Mouse (Mus musculus): Measurements from ENCODE around the gene Faim. TPM values are rescaled to one million over a fixed set of nuclear protein-coding genes. Genes with fewer than 3 reads are reported as not detected.

The Faim gene
- polyA plus RNA-seq, 1 experiment from 2014 or later, result 42.1 TPM

DNA sequence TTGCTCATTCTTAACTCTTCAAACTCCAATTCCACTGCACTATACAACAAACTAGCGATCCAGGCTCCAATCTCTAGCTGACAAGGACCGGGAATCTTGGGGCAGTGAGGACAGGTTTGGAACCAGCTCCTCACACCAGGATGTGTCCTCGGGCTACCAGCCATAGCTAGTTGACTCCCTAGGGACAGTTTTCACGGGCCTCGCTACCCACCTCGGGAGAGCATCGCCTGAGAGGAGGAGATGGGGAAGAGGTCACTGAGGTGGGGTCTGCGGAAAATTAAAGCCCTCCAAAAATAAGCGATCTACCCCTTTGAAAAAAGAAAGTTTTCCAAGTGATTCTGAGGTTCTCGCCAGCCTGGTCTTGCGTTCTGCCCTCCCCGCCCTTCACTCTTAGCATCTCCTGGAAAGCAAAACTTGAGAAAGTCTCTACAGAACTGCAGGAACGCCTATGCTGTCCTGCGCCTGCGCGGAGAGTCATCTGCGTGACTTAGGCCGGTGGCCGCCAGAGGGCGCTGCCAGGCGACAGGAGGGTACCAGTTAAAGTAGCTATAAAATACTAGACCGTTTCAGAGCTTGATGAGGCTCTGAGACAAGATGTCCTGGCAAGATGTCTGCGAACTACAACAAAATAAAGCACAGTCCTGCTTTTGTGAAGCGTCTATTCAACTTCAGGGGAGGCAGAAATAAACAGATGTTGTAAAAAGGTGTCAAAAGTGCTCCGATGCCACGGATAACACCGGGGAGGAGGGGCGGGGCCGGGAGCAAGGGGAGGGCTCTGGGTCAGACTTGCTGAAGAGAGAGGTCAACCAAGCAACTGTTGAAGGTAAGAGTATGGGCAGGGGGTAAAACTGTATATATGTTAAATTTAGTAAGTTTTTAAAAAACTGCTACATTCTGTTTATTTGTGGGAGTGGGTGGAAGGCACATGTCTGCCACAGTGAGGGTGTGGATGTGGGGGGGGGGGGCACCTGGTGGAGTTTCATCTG, 6.4 kb upstream of the Faim start:
- H3K4me2 ChIP-seq, result peak overlapping the region; percentile 45
- peaks cover 3% of the 10 kb centered on the region; the same call in 1 of the 2 replicates for H3K4me1 ChIP-seq
- WGBS, result 5% methylated on average over 29 of the region's 29 CpGs
- H3K9me3 ChIP-seq, result no peaks in the 10 kb centered on the region
- no peaks in the 10 kb centered on the region for H3K36me3 ChIP-seq
- H3K27me3 ChIP-seq (replicated peaks), result peaks cover 29% of the 10 kb centered on the region
- no peak overlapping the region for H3K9ac ChIP-seq
- H3K4me3 ChIP-seq (replicated peaks), result 0 out of 2 replicates have a peak overlapping the region, but pooled peaks have one; percentile 20
- no peak overlapping the region for H3K27ac ChIP-seq
- ATAC-seq (ENCODE audit: insufficient read depth, low FRiP score, low read depth), result no peak

DNA sequence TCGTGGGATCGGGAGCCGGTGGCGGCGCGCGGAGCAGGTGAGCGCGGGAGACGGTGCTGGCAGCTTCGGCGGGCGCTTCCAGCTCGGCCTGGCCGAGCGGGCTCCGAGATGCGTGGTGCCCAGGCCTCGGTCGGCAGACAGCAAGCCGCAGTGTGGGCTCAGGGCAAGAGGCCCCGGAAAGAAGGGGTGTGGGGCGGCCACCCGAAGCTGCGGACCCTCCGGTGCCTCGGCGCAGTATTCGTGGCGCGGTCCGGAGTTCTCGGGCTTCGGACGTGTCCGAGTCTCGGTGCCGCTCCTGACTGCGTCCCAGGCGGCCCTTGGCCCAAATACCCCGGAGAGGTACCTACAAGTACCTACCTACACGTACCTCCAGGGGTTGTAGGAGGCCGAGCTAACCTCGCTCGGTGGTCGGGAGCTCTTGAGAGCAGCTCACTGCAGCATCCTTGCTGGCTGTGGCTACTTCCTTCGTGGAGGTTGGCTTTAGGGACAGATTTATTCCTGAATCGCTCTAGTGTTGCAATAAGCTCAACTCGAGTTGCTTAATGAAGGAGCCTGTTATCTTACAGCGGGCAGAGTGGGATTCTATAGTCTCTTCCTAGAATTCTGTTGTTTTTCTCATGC, 413 bp downstream of the Faim start:
- Histone ChIP-seq H3K9ac (peak overlapping the region; percentile 50), H3K4me2 (peak overlapping the region; percentile 92), H3K9me3 (no peaks in the 10 kb centered on the region), H3K4me1 (peaks cover 8% of the 10 kb centered on the region; the same call in 1 of the 2 replicates), H3K27ac (no peak overlapping the region), H3K36me3 (no peaks in the 10 kb centered on the region), H3K27me3 (replicated peaks) (0 out of 2 replicates have a peak, but pooled peaks cover 4% of the 10 kb centered on the region), H3K4me3 (replicated peaks) (peak overlapping the region; percentile 88)
- under 1% methylated on average over 50 of the region's 50 CpGs for WGBS
- ATAC-seq (ENCODE audit: insufficient read depth, low FRiP score, low read depth), result peak; percentile 37

DNA sequence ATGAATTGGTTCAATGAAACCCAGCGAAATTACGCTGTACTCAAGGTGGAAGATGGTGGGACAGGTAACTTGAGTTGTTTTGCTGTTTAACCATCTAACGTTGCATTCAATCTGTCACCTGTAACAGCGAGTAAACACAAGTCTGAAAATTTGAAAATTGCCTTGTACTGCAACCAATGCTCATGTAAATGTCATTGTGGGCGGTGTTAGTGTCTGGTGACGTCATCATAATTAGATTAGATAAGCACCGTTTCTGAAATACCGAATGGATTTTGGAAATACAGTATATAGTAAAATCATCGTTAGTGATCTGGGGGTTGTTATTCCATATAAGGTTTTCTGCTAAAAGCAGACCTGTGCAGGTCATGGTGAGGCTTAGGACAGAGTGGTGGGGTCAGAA, 958 bp downstream of the Faim start:
- Histone ChIP-seq H3K27ac (no peak overlapping the region), H3K9me3 (no peaks in the 10 kb centered on the region), H3K4me3 (replicated peaks) (peak overlapping the region; percentile 88), H3K4me2 (peak overlapping the region; percentile 92), H3K36me3 (no peaks in the 10 kb centered on the region), H3K9ac (no peak overlapping the region), H3K27me3 (replicated peaks) (0 out of 2 replicates have a peak, but pooled peaks cover 4% of the 10 kb centered on the region), H3K4me1 (peaks cover 8% of the 10 kb centered on the region; the same call in 1 of the 2 replicates)
- ATAC-seq (ENCODE audit: insufficient read depth, low FRiP score, low read depth), result no peak
- 42% methylated on average over 9 of the region's 9 CpGs for WGBS

DNA sequence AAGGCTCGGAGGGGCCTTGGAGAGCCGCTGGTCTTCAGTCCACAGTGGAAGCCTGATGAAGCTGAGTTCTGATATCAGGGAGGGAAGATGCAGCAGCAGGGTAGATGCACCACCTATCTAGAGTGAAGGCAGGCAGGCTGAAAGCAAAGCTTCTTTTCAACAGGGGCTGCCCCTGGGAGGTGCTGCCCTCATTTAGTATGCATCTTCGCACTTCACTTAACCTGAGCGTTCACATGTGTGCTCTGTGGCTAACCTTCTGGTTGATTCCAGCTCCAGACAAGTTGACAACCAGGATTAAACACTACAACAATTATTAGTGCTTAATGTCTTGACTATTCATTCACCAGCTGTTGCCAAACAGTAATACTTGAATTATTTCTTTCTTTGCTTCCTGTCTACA, 7.9 kb downstream of the Faim start:
- Histone ChIP-seq H3K4me1 (no peaks in the 10 kb centered on the region), H3K4me3 (replicated peaks) (no peak overlapping the region), H3K4me2 (no peak overlapping the region), H3K27ac (no peak overlapping the region), H3K9me3 (no peaks in the 10 kb centered on the region), H3K27me3 (replicated peaks) (no peaks in the 10 kb centered on the region), H3K36me3 (peaks cover 3% of the 10 kb centered on the region; the same call in 1 of the 2 replicates), H3K9ac (no peak overlapping the region)
- no peak for ATAC-seq (ENCODE audit: insufficient read depth, low FRiP score, low read depth)
- 86% methylated on average over 4 of the region's 4 CpGs for WGBS

DNA sequence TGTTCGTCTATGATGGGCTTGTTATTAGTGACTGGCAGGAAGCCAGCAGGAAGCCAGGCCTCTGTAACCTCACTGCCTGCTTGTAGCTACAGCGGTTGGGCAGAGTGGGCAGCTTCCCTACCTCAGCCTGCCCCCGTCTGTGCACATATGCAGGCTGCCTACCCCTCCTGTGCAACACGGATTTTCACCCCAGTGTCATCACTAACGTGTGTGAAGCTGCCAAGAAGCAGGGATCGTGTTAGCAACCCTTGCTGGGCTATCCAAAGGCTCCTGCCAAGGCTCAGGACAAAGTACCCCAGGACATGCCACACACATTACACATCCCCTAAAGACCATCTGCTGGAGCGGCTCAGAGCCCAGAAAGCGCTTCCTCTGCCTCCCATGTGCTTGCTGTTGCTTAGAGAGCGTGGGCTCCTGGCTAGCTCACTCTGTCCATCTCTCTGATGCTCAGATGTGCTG, 13.7 kb downstream of the Faim start:
- WGBS, result 70% methylated on average over 9 of the region's 9 CpGs
- no peak for ATAC-seq (ENCODE audit: insufficient read depth, low FRiP score, low read depth)
- Histone ChIP-seq H3K9ac (no peak overlapping the region), H3K27ac (no peak overlapping the region), H3K4me3 (replicated peaks) (no peak overlapping the region), H3K27me3 (replicated peaks) (no peaks in the 10 kb centered on the region), H3K9me3 (no peaks in the 10 kb centered on the region), H3K4me1 (no peaks in the 10 kb centered on the region), H3K36me3 (0 out of 2 replicates have a peak, but pooled peaks cover 3% of the 10 kb centered on the region), H3K4me2 (no peak overlapping the region)

DNA sequence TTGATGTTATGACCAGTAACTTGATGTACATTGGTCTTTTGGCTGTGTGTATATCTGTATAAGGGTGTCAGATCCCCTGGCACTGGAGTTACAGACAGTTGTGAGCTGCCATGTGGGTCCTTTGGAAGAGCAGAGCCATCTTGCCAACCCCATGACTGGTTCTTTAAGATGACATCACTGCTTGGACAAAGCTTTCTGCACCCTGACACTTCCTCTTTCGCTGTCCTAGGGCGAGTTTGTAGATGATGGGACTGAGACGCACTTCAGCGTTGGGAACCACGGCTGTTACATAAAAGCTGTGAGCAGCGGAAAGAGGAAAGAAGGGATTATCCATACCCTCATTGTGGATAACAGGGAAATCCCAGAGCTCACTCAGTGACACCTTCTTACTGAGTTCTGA, 15.2 kb downstream of the Faim start:
- Histone ChIP-seq H3K9ac (no peak overlapping the region), H3K9me3 (no peaks in the 10 kb centered on the region), H3K27me3 (replicated peaks) (no peaks in the 10 kb centered on the region), H3K4me3 (replicated peaks) (no peak overlapping the region), H3K36me3 (0 out of 2 replicates have a peak, but pooled peaks cover 3% of the 10 kb centered on the region), H3K4me2 (no peak overlapping the region), H3K4me1 (no peaks in the 10 kb centered on the region), H3K27ac (no peak overlapping the region)
- ATAC-seq (ENCODE audit: insufficient read depth, low FRiP score, low read depth), result no peak
- WGBS, result 93% methylated on average over 6 of the region's 6 CpGs

DNA sequence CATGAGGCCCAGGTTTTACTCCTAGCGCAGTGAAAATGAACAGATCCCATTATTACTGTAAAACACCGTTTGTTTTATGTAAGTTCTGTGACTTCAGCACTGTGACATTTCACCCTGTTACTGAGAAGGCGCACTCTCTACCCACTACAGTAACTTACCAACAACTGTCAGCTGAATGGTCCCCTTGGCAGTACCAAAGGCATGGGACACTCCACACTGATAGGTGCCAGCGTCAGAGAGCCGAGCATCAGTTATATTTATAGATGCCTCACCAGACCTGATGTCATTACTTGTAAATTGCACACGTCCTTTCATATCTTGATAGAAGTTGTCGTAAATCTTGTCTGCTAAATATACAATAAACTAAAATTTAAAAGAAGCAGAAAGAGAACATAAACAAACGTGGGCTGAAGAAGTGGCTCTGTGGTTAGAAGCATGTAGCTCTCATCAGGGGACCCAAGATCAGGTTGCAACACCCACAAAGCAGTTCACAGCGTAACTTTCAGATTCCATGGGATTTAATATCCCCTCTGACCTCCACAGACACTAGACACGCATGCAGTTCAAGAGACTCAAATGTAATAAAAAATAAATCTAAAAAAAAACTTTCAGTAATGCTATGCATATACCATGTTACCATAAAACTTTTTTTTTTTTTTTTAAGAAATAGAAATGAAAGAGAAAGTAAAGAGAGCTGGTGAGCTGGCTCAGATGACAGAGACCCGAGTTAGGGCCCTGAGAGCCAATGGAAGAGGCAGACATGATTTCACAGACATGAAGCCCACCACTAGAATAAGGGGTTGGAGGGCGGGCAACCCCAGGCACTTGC, 23.1 kb downstream of the Faim start:
- Histone ChIP-seq H3K9me3 (no peaks in the 10 kb centered on the region), H3K27me3 (replicated peaks) (no peaks in the 10 kb centered on the region), H3K27ac (no peak overlapping the region), H3K4me2 (no peak overlapping the region), H3K4me3 (replicated peaks) (no peak overlapping the region), H3K36me3 (no peaks in the 10 kb centered on the region), H3K4me1 (no peaks in the 10 kb centered on the region), H3K9ac (no peak overlapping the region)
- WGBS, result 66% methylated on average over 12 of the region's 12 CpGs
- ATAC-seq (ENCODE audit: insufficient read depth, low FRiP score, low read depth), result no peak

DNA sequence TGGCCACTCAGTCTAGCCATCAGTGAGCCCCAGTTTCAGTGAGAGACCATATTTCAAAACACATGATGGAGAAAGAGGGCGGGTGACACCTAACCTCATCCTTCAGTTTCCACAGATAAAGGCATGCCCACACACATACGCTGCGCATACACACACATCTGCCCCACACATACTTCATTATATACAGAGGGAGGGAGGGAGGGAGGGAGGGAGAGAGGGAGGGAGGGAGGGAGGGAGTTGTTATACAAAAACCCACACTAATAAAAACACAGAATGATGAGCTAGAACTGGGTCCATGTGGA, 23.7 kb downstream of the Faim start:
- Histone ChIP-seq H3K4me3 (replicated peaks) (no peak overlapping the region), H3K4me1 (no peaks in the 10 kb centered on the region)
- WGBS, result 83% methylated on average over 3 of the region's 3 CpGs

DNA sequence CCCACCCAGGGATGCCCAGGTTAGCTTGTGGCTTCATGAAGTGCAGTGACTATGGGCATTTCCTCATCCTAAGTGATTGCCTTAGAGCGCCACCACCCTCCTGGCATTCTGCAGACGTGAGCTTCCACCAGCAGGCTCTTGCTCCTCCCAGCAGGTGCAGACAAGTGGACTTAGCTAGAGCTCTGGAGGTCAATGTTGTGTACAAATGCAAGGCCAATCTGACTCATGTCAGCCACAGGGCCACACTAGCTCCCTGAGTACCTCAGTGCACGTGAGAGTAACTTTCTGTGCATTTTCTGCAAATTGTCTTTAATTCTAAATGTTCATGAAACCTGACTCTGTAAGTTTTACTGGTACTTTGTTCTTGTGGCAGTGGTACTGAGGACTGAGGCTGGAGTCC, 30.1 kb downstream of the Faim start:
- Histone ChIP-seq H3K27ac (no peak overlapping the region), H3K27me3 (replicated peaks) (no peaks in the 10 kb centered on the region), H3K36me3 (no peaks in the 10 kb centered on the region), H3K9me3 (no peaks in the 10 kb centered on the region), H3K4me3 (replicated peaks) (no peak overlapping the region), H3K4me2 (no peak overlapping the region), H3K9ac (no peak overlapping the region), H3K4me1 (no peaks in the 10 kb centered on the region)
- WGBS, result 59% methylated on average over 3 of the region's 3 CpGs
- no peak for ATAC-seq (ENCODE audit: insufficient read depth, low FRiP score, low read depth)

More for the DNA sequence above, 23.7 kb downstream of the Faim start:
- Histone ChIP-seq H3K9me3 (no peaks in the 10 kb centered on the region), H3K36me3 (no peaks in the 10 kb centered on the region), H3K27me3 (replicated peaks) (no peaks in the 10 kb centered on the region), H3K27ac (no peak overlapping the region), H3K4me2 (no peak overlapping the region), H3K9ac (no peak overlapping the region)
- no peak for ATAC-seq (ENCODE audit: insufficient read depth, low FRiP score, low read depth)

DNA sequence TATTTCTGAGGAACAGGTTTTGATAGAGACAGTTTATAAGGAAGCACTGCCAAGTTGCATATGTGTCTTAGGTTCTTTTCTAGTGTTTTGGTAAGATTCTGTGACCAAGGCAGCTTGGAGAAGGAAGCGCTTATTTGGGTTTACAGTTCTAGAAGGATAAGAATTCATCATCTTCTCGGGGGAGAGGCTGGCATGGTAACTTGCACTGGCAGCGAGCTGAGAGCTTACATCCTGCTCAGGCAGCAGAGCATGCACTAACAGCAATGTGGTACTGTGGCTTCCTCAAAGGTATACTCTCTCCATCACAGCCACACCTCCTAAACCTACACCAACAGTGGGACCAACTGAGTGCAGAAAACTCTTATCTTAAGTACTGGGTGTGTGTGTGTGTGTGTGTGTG, 30.6 kb downstream of the Faim start:
- 55% methylated on average over 3 of the region's 3 CpGs for whole genome bisulfite sequencing
- no peaks in the 10 kb centered on the region for H3K27me3 ChIP-seq (replicated peaks)
- no peak overlapping the region for H3K4me3 ChIP-seq (replicated peaks)
- no peaks in the 10 kb centered on the region for H3K9me3 ChIP-seq
- H3K27ac ChIP-seq, result no peak overlapping the region
- H3K9ac ChIP-seq, result no peak overlapping the region
- H3K4me1 ChIP-seq, result no peaks in the 10 kb centered on the region
- H3K4me2 ChIP-seq, result no peak overlapping the region
- no peaks in the 10 kb centered on the region for H3K36me3 ChIP-seq
- ATAC-seq (ENCODE audit: insufficient read depth, low FRiP score, low read depth), result no peak

DNA sequence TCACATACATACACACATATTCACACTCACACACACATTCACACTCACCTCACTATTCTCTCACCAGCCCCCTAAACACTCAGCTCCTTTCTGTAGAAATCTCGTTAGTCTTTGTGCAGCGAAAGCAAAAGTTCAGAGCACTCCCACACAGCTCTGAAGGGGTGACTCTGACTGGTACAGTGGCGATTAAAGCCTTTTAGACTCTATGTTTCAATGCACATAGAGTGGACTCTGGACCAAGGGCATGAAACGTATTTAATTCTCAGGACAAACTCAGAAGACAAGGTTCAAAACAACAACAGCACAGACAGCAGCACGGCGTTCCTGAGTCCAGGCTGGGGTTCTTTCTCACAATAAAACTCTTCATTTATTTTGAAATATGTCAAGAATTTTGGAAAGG, 31.5 kb downstream of the Faim start:
- Histone ChIP-seq H3K4me2 (no peak overlapping the region), H3K36me3 (no peaks in the 10 kb centered on the region), H3K4me1 (no peaks in the 10 kb centered on the region), H3K9ac (no peak overlapping the region), H3K4me3 (replicated peaks) (no peak overlapping the region), H3K27me3 (replicated peaks) (no peaks in the 10 kb centered on the region), H3K27ac (no peak overlapping the region), H3K9me3 (no peaks in the 10 kb centered on the region)
- 76% methylated on average over 6 of the region's 6 CpGs for WGBS
- no peak for ATAC-seq (ENCODE audit: insufficient read depth, low FRiP score, low read depth)

Measured in stomach, embryonic 15.5 days (tissue).